Mouse (Mus musculus): ENCODE data around the gene Anapc2.
"Not testable (repeated sequence)": the region's sequence is repeated elsewhere in the genome, so short reads cannot be mapped to it uniquely, and the experiment has no call there.

Anapc2 gene

GRCm38 (mm10) chr2:25240723-25241437 is 31.4 kb upstream of the Anapc2 start:
- peak; percentile 61 for DNase-seq (ENCODE audit: low spot score)

- no peak for DNase-seq (ENCODE audit: low spot score)
Observed at GRCm38 (mm10) chr2:25241438-25241775, 30.9 kb upstream of the Anapc2 start.

GRCm38 (mm10) chr2:25242101-25242506 is 30.2 kb upstream of the Anapc2 start, which contains the start of the genes Rnf208 and Cysrt1:
TSS of gene Rnf208 (plus strand) at chr2:25242255.
TSS of gene Cysrt1 (minus strand) at chr2:25242452.
- DNase-seq (ENCODE audit: low spot score): no peak

GRCm38 (mm10) chr2:25243342-25243741 is 28.9 kb upstream of the Anapc2 start:
- no peak for DNase-seq (ENCODE audit: low spot score)

GRCm38 (mm10) chr2:25244144-25244543 is 28.1 kb upstream of the Anapc2 start:
- no peak for DNase-seq (ENCODE audit: low spot score)

GRCm38 (mm10) chr2:25246183-25247072 is 25.9 kb upstream of the Anapc2 start, which contains the start of gene AL732309.1:
TSS of gene AL732309.1 (minus strand) at chr2:25246863.
- peak; percentile 21 for DNase-seq (ENCODE audit: low spot score)

- DNase-seq (ENCODE audit: low spot score): no peak
Observed at GRCm38 (mm10) chr2:25252331-25252730, 19.9 kb upstream of the Anapc2 start.

GRCm38 (mm10) chr2:25255284-25255779 is 16.9 kb upstream of the Anapc2 start, which contains the start of gene Tmem203:
TSS of gene Tmem203 (plus strand) at chr2:25255439.
- DNase-seq (ENCODE audit: low spot score): peak; percentile 86

- not testable (repeated sequence) for DNase-seq (ENCODE audit: low spot score)
Observed at GRCm38 (mm10) chr2:25256443-25257109, 15.7 kb upstream of the Anapc2 start.

GRCm38 (mm10) chr2:25257250-25257649 is 15.0 kb upstream of the Anapc2 start:
- DNase-seq (ENCODE audit: low spot score): not testable (repeated sequence)

GRCm38 (mm10) chr2:25258887-25259286 is 13.4 kb upstream of the Anapc2 start:
- DNase-seq (ENCODE audit: low spot score): no peak

- no peak for DNase-seq (ENCODE audit: low spot score)
Observed at GRCm38 (mm10) chr2:25261870-25262269, 10.4 kb upstream of the Anapc2 start.

GRCm38 (mm10) chr2:25262291-25262767 is 9.9 kb upstream of the Anapc2 start, which contains the start of gene Tprn:
TSS of gene Tprn (plus strand) at chr2:25262618.
- DNase-seq (ENCODE audit: low spot score): peak; percentile 85

GRCm38 (mm10) chr2:25262795-25263622 is 9.3 kb upstream of the Anapc2 start:
- DNase-seq (ENCODE audit: low spot score): no peak

- DNase-seq (ENCODE audit: low spot score): no peak
Observed at GRCm38 (mm10) chr2:25263623-25264285, 8.5 kb upstream of the Anapc2 start.

- no peak for DNase-seq (ENCODE audit: low spot score)
Observed at GRCm38 (mm10) chr2:25264286-25264660, 8.0 kb upstream of the Anapc2 start.

GRCm38 (mm10) chr2:25264851-25265250 is 7.4 kb upstream of the Anapc2 start:
- no peak for DNase-seq (ENCODE audit: low spot score)

GRCm38 (mm10) chr2:25265897-25266656 is 6.2 kb upstream of the Anapc2 start:
- peak; percentile 46 for DNase-seq (ENCODE audit: low spot score)

GRCm38 (mm10) chr2:25266720-25267119 is 5.6 kb upstream of the Anapc2 start:
- peak; percentile 28 for DNase-seq (ENCODE audit: low spot score)

- DNase-seq (ENCODE audit: low spot score): no peak
Observed at GRCm38 (mm10) chr2:25267241-25267640, 5.0 kb upstream of the Anapc2 start.
